Mouse (Mus musculus) E14TG2a.4 (cell line): ENCODE measurements around the gene Adamts4.

ENCODE experiments used
- H3K27me3 ChIP-seq: 2 replicates; pipeline ENCODE4 v1.6.1; 2014; ENCODE audit warnings: low read length, control low read depth; ENCODE audit not compliant: insufficient read depth
- H3K36me3 ChIP-seq: 2 replicates; pipeline ENCODE4 v1.6.1; 2014; ENCODE audit warnings: low read length, control low read depth; ENCODE audit not compliant: insufficient read depth
- H3K4me1 ChIP-seq: replicated peaks from 2 replicates; pipeline ENCODE4 v1.6.1; 2014; ENCODE audit warnings: low read depth, low read length, control low read depth
- H3K4me3 ChIP-seq: replicated peaks from 2 replicates; pipeline ENCODE4 v1.5.1; 2014; ENCODE audit warnings: mild to moderate bottlenecking, low read length
- H3K9me3 ChIP-seq: 2 replicates; pipeline ENCODE4 v1.6.1; 2014; ENCODE audit warnings: low read length, control low read depth
- CTCF ChIP-seq: conservative IDR thresholded peaks from 2 replicates; pipeline ENCODE4 v1.5.1; 2014; ENCODE audit warnings: low read length
- NANOG ChIP-seq: IDR thresholded peaks from 2 replicates; pipeline ENCODE4 v1.6.1; 2014; ENCODE audit warnings: borderline replicate concordance, low read length, mixed read lengths
- POU5F1 ChIP-seq: IDR thresholded peaks from 2 replicates; pipeline ENCODE4 v1.6.1; 2014; ENCODE audit warnings: low read length, borderline replicate concordance

Gene Adamts4

GRCm38 (mm10) chr1:171258921-171259320, 8.7 kb downstream of the Adamts4 start:
- TF ChIP-seq NANOG: no peak
- no peak for TF ChIP-seq POU5F1
- TF ChIP-seq CTCF: no peak

GRCm38 (mm10) chr1:171260316-171260715, 10.1 kb downstream of the Adamts4 start:
- Histone ChIP-seq H3K4me3 (no peak overlapping the region), H3K4me1 (peaks cover 45% of the 10 kb centered on the region), H3K27me3 (peaks cover 14% of the 10 kb centered on the region; the same call in 1 of the 2 replicates), H3K9me3 (no peaks in the 10 kb centered on the region), H3K36me3 (no peaks in the 10 kb centered on the region)
- no peak for TF ChIP-seq CTCF
- no peak for TF ChIP-seq NANOG
- TF ChIP-seq POU5F1: no peak

More at GRCm38 (mm10) chr1:171258921-171259320, 8.7 kb downstream of the Adamts4 start:
- H3K27me3 ChIP-seq: peaks cover 17% of the 10 kb centered on the region; the same call in 1 of the 2 replicates
- H3K9me3 ChIP-seq: no peaks in the 10 kb centered on the region
- H3K36me3 ChIP-seq: no peaks in the 10 kb centered on the region
- peaks cover 45% of the 10 kb centered on the region for H3K4me1 ChIP-seq
- peak overlapping the region; percentile 67 for H3K4me3 ChIP-seq

- Histone ChIP-seq H3K4me3 (no peak overlapping the region), H3K27me3 (peaks cover 14% of the 10 kb centered on the region; the same call in 1 of the 2 replicates), H3K4me1 (peaks cover 26% of the 10 kb centered on the region), H3K36me3 (no peaks in the 10 kb centered on the region), H3K9me3 (no peaks in the 10 kb centered on the region)
- TF ChIP-seq CTCF: no peak
- no peak for TF ChIP-seq POU5F1
- no peak for TF ChIP-seq NANOG
Observed at GRCm38 (mm10) chr1:171262594-171263130, 12.4 kb downstream of the Adamts4 start.

GRCm38 (mm10) chr1:171263185-171263611, 13.0 kb downstream of the Adamts4 start:
- Histone ChIP-seq H3K4me1 (peaks cover 21% of the 10 kb centered on the region), H3K36me3 (no peaks in the 10 kb centered on the region), H3K27me3 (peaks cover 14% of the 10 kb centered on the region; the same call in 1 of the 2 replicates), H3K9me3 (no peaks in the 10 kb centered on the region), H3K4me3 (no peak overlapping the region)
- TF ChIP-seq NANOG (no peak), CTCF (no peak), POU5F1 (no peak)

- no peaks in the 10 kb centered on the region for H3K36me3 ChIP-seq
- peaks cover 12% of the 10 kb centered on the region; the same call in 1 of the 2 replicates for H3K27me3 ChIP-seq
- TF ChIP-seq CTCF: peak; percentile 33
- TF ChIP-seq POU5F1: no peak
- TF ChIP-seq NANOG: no peak
- H3K4me3 ChIP-seq: no peak overlapping the region
- H3K4me1 ChIP-seq: peaks cover 18% of the 10 kb centered on the region
- no peaks in the 10 kb centered on the region for H3K9me3 ChIP-seq
Observed at GRCm38 (mm10) chr1:171263666-171264461, 13.6 kb downstream of the Adamts4 start.

GRCm38 (mm10) chr1:171265971-171266744, 15.9 kb downstream of the Adamts4 start:
- H3K27me3 ChIP-seq: 0 out of 2 replicates have a peak, but pooled peaks cover 1% of the 10 kb centered on the region
- no peak for TF ChIP-seq CTCF
- no peak for TF ChIP-seq POU5F1
- no peak for TF ChIP-seq NANOG
- H3K4me3 ChIP-seq: no peak overlapping the region
- peaks cover 27% of the 10 kb centered on the region for H3K4me1 ChIP-seq
- no peaks in the 10 kb centered on the region for H3K36me3 ChIP-seq
- H3K9me3 ChIP-seq: no peaks in the 10 kb centered on the region

GRCm38 (mm10) chr1:171268341-171268740, 18.1 kb downstream of the Adamts4 start:
- peaks cover 19% of the 10 kb centered on the region for H3K36me3 ChIP-seq
- no peak overlapping the region for H3K4me3 ChIP-seq
- TF ChIP-seq NANOG (no peak), POU5F1 (no peak), CTCF (no peak)
- H3K27me3 ChIP-seq: peaks cover 4% of the 10 kb centered on the region; the same call in 1 of the 2 replicates
- H3K4me1 ChIP-seq: peaks cover 29% of the 10 kb centered on the region
- no peaks in the 10 kb centered on the region for H3K9me3 ChIP-seq
